Mouse (Mus musculus): ENCODE measurements around the gene Gpr4. TPM values are rescaled to one million over a fixed set of nuclear protein-coding genes. Genes with fewer than 3 reads are reported as not detected.

The Gpr4 gene
- 1 to 10 TPM; 7.4 to 9.2 TPM for total RNA-seq (2021)
- long read RNA-seq, experiment 1, transcript Gpr4-201 (2 exons, 2,882 nt): major isoform, 7 of 18 reads
- long read RNA-seq, experiment 1, partial matches to known transcripts: 0 of 18 reads
- long read RNA-seq, experiment 1, other reads (novel, unspliced or antisense): 11 of 18 reads
- long read RNA-seq, experiment 2, transcript Gpr4-201 (2 exons, 2,882 nt): major isoform, 5 of 5 reads
- long read RNA-seq, experiment 2, partial matches to known transcripts: 0 of 5 reads
- long read RNA-seq, experiment 2, other reads (novel, unspliced or antisense): 0 of 5 reads

DNA sequence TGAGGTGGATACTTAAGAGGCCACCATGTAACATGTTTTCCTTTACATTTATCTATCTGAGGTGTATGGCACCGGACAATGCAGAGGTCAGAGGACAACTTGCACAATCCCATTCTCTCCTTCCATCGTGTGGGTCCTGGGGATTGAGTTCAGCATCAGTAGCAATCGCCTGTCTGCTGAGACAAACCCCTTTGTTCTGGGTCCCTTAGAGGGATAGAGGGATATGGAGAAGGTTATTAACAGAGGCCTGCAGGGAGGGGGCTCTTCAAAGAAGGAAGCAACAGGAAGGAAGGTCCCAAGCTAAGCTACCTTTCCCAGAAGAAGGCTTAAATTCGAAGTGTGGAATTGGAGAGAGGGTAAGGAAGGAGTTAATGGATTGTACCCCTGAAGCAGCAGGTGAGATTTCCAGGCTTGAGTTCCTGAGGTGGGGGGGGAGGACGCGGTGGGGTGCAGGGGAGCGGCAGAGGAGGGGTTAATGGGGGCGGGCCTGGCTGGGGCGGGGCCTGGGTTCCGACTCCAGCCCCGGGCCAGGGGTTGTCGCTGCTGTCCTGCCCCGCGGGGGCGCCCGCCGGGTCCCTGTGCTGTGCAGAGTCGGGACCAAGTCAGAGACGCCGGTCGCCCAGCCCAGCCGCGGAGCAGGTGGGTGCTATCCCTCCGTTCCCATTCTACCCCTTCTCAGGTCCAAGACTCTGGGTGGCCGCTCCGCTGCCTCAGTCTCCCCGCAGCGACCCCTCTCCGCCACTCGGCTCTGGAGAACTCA lies at the start of gene Gpr4:
Gpr4 (plus strand) TSS at position 543 of the 760 bp plus-strand sequence.
- peak; percentile 75 for DNase-seq

DNA sequence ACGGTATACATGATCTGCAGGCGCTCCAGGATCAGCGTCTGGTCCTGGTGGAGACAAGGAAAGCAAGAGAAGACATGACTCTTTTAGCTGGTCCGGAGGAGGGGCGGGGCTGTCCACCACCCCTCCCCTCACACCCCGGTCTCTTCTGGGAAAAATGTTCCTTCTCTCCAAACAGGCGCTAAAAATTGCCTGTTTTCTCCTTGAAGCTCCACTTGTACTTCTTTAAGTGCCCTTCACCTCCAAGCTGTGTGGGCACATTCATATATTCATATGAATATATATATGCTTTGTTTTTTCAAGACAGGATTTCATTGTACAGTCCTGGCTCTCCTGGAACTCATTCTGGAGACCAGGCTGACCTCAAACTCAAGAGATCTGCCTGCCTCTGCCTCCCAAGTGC lies 49.4 kb upstream of the Gpr4 start:
- DNase-seq: no peak

- no peak for DNase-seq
Observed at GRCm38 (mm10) chr7:19163752-19164151, 48.6 kb upstream of the Gpr4 start.

GRCm38 (mm10) chr7:19164189-19164588 lies 48.1 kb upstream of the Gpr4 start:
- DNase-seq: no peak

DNA sequence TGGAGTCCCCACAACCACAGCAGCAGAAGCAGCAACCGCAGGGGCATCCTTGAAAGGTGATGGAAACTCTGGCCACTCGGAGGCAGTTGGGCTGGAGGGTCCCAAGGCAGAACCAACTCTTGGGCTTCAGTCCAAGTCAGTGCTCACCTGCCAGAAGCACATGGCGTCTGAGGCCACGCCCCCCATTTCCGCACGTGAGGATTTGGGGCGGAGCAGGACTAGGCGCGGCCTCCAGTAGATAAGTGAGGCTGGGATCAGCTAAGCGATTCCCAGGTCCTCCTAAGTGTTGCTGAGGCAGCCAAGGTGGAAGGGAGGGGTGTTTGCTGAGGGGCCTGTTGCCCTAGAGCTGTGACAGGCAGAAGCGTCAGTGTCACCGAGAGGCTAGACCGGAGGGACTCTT lies 47.4 kb upstream of the Gpr4 start:
- DNase-seq: no peak

DNA sequence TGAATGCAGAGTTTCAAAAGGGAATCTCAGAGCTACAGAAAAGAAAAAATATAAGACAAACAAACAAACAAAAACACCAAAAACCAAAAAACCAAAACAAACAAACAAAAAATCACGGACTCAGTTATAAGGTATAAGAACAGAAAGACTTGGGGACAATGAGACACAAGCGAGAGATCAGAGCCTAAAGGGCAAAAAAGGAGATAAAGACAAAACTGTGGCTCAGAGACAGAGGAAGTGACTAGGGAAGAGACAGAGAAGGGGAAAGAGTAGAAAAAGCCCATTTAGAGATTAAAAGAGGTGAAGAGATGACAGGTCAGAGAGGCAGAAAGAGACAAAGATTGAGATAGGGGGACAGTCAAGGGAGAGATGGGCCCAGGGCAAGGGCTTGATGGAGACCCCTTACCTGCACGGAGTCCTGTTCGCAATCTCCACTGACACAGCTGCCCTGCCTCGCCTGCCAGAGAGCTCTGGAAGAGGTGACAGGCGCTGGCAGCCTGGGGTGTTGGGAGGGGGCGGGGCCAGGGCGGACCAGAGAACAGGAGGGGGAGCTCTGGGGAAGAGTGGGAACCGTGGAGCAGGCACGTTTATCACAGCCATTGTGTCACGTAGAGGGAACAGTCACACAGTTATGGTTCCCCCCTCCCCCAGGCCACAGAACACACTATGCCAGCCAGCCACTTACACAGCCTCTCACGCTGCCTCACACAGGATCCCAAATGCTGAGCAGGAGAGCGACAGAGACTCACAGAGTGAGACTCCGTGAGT lies 46.5 kb upstream of the Gpr4 start, which contains the start of gene Gipr:
Gipr (minus strand) TSS at position 472 of the 768 bp plus-strand sequence.
- DNase-seq: no peak

DNA sequence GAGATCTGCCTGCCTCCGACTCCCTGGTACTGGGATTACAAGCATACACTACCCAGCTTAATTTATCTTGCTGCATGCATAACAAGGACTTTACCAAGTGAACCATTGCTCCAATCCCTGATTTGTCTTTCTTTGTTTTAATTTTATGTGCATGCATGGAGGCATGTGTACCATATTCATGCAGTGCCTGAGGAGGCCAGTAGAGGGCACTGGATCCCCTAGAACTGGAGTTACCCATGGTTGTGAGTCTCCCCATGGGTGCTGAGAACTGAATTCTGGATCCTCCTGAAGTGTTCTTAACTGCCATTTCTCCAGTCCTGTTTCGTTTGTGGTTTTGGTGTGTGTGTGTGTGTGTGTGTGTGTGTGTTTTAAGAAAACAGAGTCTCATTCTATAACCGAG lies 45.3 kb upstream of the Gpr4 start:
- no peak for DNase-seq

DNA sequence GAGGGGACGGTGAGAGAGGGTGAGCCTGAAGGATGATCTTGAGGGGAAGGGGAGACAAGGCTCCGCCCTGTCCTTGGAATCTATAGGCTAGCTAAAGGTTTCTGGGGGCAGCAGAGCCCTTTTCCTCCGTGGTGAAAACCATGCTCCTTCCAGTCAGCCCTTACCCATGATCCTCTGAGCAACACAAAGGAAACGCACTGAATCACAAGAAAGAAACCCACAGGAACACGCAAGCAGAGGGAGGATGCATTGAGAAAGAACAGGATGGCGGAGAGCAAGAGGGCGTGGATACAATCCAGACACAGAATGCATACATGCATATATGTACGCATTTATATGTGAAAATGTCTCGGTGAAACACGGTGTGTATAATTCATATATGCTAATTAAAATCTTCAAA lies 42.8 kb upstream of the Gpr4 start:
- no peak for DNase-seq

DNA sequence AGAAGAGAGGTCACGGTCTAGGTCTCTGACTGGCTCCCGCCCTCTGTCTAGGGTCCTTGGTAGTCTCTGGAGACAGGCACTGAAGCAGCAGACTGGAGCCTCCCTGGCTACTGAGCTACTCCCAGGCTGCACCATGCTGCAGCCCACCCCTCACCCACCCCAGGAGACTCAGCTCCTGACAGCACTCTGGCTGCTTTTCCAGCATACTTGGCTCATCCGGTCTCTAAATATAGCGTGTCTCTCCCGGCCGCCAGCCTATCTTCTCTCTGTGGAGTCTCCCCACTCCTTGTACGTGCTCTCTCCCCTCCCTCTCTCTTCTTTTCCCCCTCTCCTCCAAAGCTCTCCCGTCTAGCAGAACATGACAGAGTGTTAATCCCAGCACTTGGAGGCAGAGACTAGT lies 42.2 kb upstream of the Gpr4 start:
- DNase-seq: no peak

DNA sequence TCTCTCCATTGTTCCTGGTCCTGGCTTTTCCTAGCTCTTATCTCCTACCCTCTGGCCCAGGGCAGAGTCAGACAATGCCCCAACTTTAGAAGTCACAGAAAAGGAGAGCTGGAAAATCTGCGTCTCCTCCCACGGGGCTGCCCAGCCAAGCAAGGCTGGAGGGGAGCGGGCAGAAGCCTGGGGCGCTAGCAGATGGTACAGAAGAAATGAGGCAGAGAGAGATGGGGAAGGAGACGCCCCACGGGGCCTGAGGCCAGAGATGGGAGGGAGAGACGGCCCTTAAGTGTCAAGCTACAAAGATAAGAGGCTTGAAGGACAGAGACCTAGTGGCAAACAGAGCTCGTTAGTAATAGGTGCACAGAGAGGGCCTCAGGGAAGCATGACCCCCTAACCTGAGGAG lies 40.5 kb upstream of the Gpr4 start:
- no peak for DNase-seq

- peak; percentile 89 for DNase-seq
Observed at GRCm38 (mm10) chr7:19172874-19173273, 39.5 kb upstream of the Gpr4 start.

GRCm38 (mm10) chr7:19175708-19176515 lies 36.4 kb upstream of the Gpr4 start, which contains the start of gene Eml2:
Gene Eml2, plus strand, starts transcription at chr7:19176421.
- no peak for DNase-seq

- no peak for DNase-seq
Observed at GRCm38 (mm10) chr7:19176516-19176947, 35.8 kb upstream of the Gpr4 start.

GRCm38 (mm10) chr7:19177216-19177615 lies 35.1 kb upstream of the Gpr4 start:
- DNase-seq: no peak

GRCm38 (mm10) chr7:19178035-19178434 lies 34.3 kb upstream of the Gpr4 start:
- DNase-seq: no peak

GRCm38 (mm10) chr7:19178443-19179092 lies 33.8 kb upstream of the Gpr4 start:
- DNase-seq: peak; percentile 87

- peak; percentile 81 for DNase-seq
Observed at GRCm38 (mm10) chr7:19179173-19179572, 33.2 kb upstream of the Gpr4 start.

DNA sequence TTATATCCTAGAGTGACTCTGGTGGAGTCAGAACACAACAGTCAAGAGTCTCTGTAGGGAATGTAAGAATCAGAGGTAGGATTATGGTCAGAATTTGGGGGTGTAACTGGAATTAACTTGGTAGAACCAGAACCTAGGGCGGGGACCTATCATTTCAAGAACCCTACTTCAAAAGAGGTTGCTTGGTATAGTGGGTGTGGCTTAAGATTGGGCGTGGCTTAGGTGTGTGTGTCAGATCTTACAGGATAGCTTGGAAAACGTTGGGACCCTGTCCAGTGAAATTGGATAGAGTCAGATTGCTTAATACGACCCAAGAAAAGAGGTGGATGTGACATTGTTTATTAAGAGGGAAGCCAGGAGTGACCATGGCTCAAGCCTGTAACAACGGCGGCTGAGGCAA lies 32.4 kb upstream of the Gpr4 start:
- DNase-seq: no peak

DNA sequence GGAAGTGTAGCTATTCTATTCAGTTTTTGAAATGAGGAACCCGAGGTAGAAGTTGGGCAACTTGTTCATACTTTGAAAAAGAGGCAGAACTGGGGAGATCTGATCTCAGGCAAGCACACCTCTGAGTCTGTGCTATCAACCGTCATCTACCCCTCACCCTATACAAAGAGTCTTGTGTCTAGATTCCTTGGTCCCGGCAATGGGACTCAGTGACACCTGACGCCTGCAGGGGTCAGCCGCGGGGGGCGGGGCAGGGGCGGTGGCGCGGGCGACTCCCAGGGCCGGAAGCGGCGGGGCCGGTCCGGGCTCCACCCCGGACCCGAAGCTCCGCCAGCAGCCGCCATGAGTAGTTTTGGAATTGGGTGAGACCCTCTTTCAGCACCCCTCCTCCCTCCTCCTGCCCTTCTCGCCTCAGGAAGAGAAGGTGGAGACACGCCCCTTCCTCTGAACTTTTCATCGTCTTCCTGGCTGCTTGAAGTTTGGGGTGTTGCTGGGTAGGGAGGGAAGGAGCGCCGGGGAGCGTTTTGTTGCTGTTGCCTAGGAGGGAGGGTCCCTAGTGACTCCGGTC lies 31.4 kb upstream of the Gpr4 start:
- DNase-seq: peak; percentile 78

- peak; percentile 30 for DNase-seq
Observed at GRCm38 (mm10) chr7:19184250-19184649, 28.1 kb upstream of the Gpr4 start.

DNA sequence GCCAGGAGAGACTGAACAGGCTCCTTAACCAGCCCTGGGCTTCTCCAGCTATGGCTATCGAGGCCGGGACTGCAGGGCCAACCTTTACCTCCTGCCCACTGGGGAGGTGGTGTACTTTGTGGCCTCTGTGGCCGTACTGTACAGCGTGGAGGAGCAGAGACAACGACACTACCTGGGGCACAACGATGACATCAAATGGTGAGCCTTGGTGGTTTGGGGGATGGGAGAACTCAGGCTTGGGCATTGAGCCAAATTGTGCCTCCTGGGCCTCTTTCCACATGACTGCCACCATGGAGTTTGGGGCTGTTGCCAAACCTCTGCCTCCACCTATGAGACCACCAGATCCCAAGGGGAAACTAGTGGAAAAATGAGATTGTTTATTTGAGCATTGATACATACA lies 27.6 kb upstream of the Gpr4 start:
- peak; percentile 57 for DNase-seq
